9 mouse cellular contexts compared by ENCODE assay signal in the genomic region with DNA sequence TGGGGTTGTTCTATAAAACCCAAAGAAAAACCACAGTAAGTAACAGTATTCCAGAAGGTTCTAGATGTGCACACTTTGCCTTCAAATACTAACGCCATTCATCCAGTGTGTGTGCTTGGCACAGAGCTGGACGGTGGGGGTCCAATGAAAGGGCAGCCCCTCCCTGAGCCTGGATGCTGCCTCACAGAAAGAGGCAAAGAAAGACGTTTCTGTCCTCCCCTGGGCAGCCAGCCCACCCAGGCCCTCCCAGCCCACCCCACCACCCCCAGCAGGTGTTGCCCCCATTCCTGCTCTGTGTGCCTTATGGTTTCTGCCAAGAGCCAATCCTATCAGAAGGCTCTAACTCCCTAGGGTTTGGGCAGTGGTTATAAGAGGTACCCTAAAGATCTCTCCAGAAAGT. TPM values are rescaled to one million over a fixed set of nuclear protein-coding genes. Genes with fewer than 3 reads are reported as not detected.
DNase-seq lines count a peak whose midpoint lies in the region; ATAC-seq and TF ChIP-seq lines count a peak whose summit lies in the region.
"Had no signal": no experiment of that assay in that cellular context is flagged by ENCODE, and none has a peak within 500 bp of the region (broad histone marks: within the 10 kb centered on the region; RNA-seq: fewer than 3 reads in every experiment).

No protein-coding gene starts in this region.

- no peak for TF ChIP-seq CTCF in forebrain, postnatal 0 days (IDR thresholded peaks at IDR 0.05; ENCODE audit: low read depth)

- H3K36me3 ChIP-seq in hindbrain, embryonic 12.5 days, result no peaks in the 10 kb centered on the region
- no peaks in the 10 kb centered on the region for H3K36me3 ChIP-seq in hindbrain, embryonic 14.5 days (replicated peaks; ENCODE audit: control insufficient read depth, insufficient read depth)
- H3K36me3 ChIP-seq in midbrain, embryonic 15.5 days (replicated peaks), result no peaks in the 10 kb centered on the region
- no peaks in the 10 kb centered on the region for H3K36me3 ChIP-seq in midbrain, embryonic 10.5 days
- H3K36me3 ChIP-seq in forebrain, postnatal 0 days (ENCODE audit: insufficient read depth), result no peaks in the 10 kb centered on the region
- H3K36me3 ChIP-seq in stomach, embryonic 15.5 days, result no peaks in the 10 kb centered on the region

- peaks cover 51% of the 10 kb centered on the region for H3K4me1 ChIP-seq in hindbrain, embryonic 12.5 days
- peaks cover 23% of the 10 kb centered on the region for H3K4me1 ChIP-seq in hindbrain, embryonic 14.5 days (replicated peaks; ENCODE audit: control insufficient read depth, insufficient read depth, low read length)
- H3K4me1 ChIP-seq in midbrain, embryonic 15.5 days, result peaks cover 39% of the 10 kb centered on the region
- H3K4me1 ChIP-seq in midbrain, embryonic 10.5 days, result peaks cover 61% of the 10 kb centered on the region
- peaks cover 30% of the 10 kb centered on the region for H3K4me1 ChIP-seq in forebrain, postnatal 0 days (ENCODE audit: insufficient read depth)
- H3K4me1 ChIP-seq in stomach, embryonic 15.5 days, result peaks cover 45% of the 10 kb centered on the region

- no peak for DNase-seq in hindbrain, embryonic 14.5 days (ENCODE audit: low spot score)
- no peak for DNase-seq in midbrain, embryonic 10.5 days (ENCODE audit: low spot score)
- peak; percentile 40 for DNase-seq in forebrain, postnatal 0 days
- DNase-seq in thymus, postnatal 14 days, result no peak
- DNase-seq in layer of hippocampus, postnatal 14 days (ENCODE audit: low spot score in 2 of 2), result no peak
- DNase-seq: adrenal gland, postnatal 14 days had no signal

- H3K9me3 ChIP-seq in hindbrain, embryonic 12.5 days (replicated peaks), result no peaks in the 10 kb centered on the region
- H3K9me3 ChIP-seq in hindbrain, embryonic 14.5 days (ENCODE audit: control insufficient read depth, low read length), result no peaks in the 10 kb centered on the region
- H3K9me3 ChIP-seq in midbrain, embryonic 15.5 days, result no peaks in the 10 kb centered on the region
- H3K9me3 ChIP-seq in midbrain, embryonic 10.5 days (replicated peaks), result no peaks in the 10 kb centered on the region
- H3K9me3 ChIP-seq in forebrain, postnatal 0 days (ENCODE audit: low read length), result no peaks in the 10 kb centered on the region
- no peaks in the 10 kb centered on the region for H3K9me3 ChIP-seq in stomach, embryonic 15.5 days

- 0 out of 2 replicates have a peak overlapping the region, but pooled peaks have one; percentile 97 for H3K4me2 ChIP-seq in hindbrain, embryonic 12.5 days (replicated peaks)
- H3K4me2 ChIP-seq in hindbrain, embryonic 14.5 days (replicated peaks), result no peak overlapping the region
- H3K4me2 ChIP-seq in midbrain, embryonic 15.5 days, result no peak overlapping the region
- H3K4me2 ChIP-seq in forebrain, postnatal 0 days (ENCODE audit: low read depth), result no peak overlapping the region
- peak overlapping the region; percentile 80; the same call in 1 of the 2 replicates for H3K4me2 ChIP-seq in stomach, embryonic 15.5 days

- H3K4me3 ChIP-seq in hindbrain, embryonic 12.5 days, result no peak overlapping the region
- H3K4me3 ChIP-seq in hindbrain, embryonic 14.5 days (replicated peaks; ENCODE audit: low read length), result no peak overlapping the region
- no peak overlapping the region for H3K4me3 ChIP-seq in midbrain, embryonic 15.5 days
- no peak overlapping the region for H3K4me3 ChIP-seq in midbrain, embryonic 10.5 days
- H3K4me3 ChIP-seq in forebrain, postnatal 0 days (ENCODE audit: low read depth, low read length), result no peak overlapping the region
- no peak overlapping the region for H3K4me3 ChIP-seq in stomach, embryonic 15.5 days (replicated peaks)

- H3K9ac ChIP-seq in hindbrain, embryonic 12.5 days, result no peak overlapping the region
- H3K9ac ChIP-seq in hindbrain, embryonic 14.5 days, result no peak overlapping the region
- H3K9ac ChIP-seq in midbrain, embryonic 15.5 days, result no peak overlapping the region
- 0 out of 2 replicates have a peak overlapping the region, but pooled peaks have one; percentile 78 for H3K9ac ChIP-seq in forebrain, postnatal 0 days
- no peak overlapping the region; the same call in 1 of the 2 replicates for H3K9ac ChIP-seq in stomach, embryonic 15.5 days

- peaks cover 47% of the 10 kb centered on the region for H3K27me3 ChIP-seq in hindbrain, embryonic 12.5 days
- H3K27me3 ChIP-seq in hindbrain, embryonic 14.5 days (ENCODE audit: control insufficient read depth, insufficient read depth, low read length), result peaks cover 4% of the 10 kb centered on the region; the same call in 1 of the 2 replicates
- H3K27me3 ChIP-seq in midbrain, embryonic 15.5 days (replicated peaks), result no peaks in the 10 kb centered on the region
- H3K27me3 ChIP-seq in midbrain, embryonic 10.5 days (ENCODE audit: low read depth, poor library complexity, severe bottlenecking), result peaks cover 52% of the 10 kb centered on the region
- H3K27me3 ChIP-seq in forebrain, postnatal 0 days (ENCODE audit: insufficient read depth, low read length), result no peaks in the 10 kb centered on the region
- no peaks in the 10 kb centered on the region for H3K27me3 ChIP-seq in stomach, embryonic 15.5 days (replicated peaks)

- ATAC-seq in hindbrain, embryonic 12.5 days (ENCODE audit: low FRiP score), result no peak
- no peak; the same call in 1 of the 2 replicates for ATAC-seq in hindbrain, embryonic 14.5 days (ENCODE audit: low FRiP score)
- ATAC-seq in midbrain, embryonic 15.5 days (replicated peaks), result 0 out of 2 replicates have a peak, but pooled peaks have one; percentile 21
- peak; percentile 25 for ATAC-seq in forebrain, postnatal 0 days
- no peak for ATAC-seq in stomach, embryonic 15.5 days (ENCODE audit: insufficient read depth, low FRiP score, low read depth)

- H3K27ac ChIP-seq in hindbrain, embryonic 12.5 days, result no peak overlapping the region
- no peak overlapping the region for H3K27ac ChIP-seq in hindbrain, embryonic 14.5 days
- H3K27ac ChIP-seq in midbrain, embryonic 15.5 days, result peak overlapping the region; percentile 63; the same call in 1 of the 2 replicates
- H3K27ac ChIP-seq in midbrain, embryonic 10.5 days (replicated peaks), result no peak overlapping the region; the same call in 1 of the 2 replicates
- H3K27ac ChIP-seq in forebrain, postnatal 0 days (ENCODE audit: low read depth, low read length), result peak overlapping the region; percentile 82; the same call in 1 of the 2 replicates
- peak overlapping the region; percentile 99 for H3K27ac ChIP-seq in stomach, embryonic 15.5 days

- WGBS in hindbrain, embryonic 12.5 days, result 27% methylated on average over 3 of the region's 3 CpGs
- 21% methylated on average over 3 of the region's 3 CpGs for WGBS in hindbrain, embryonic 14.5 days
- 31% methylated on average over 3 of the region's 3 CpGs for WGBS in midbrain, embryonic 15.5 days
- WGBS in midbrain, embryonic 10.5 days, result 50% methylated on average over 3 of the region's 3 CpGs
- 14% methylated on average over 3 of the region's 3 CpGs for WGBS in forebrain, postnatal 0 days
- WGBS in stomach, embryonic 15.5 days, result 46% methylated on average over 3 of the region's 3 CpGs

RNA-seq across cellular contexts. Expression of a gene that starts 28.4 kb away (rescaled TPM):
- polyA plus RNA-seq in hindbrain, embryonic 12.5 days (2016; fragmentation: Nextera tagmentation; extraction: Ambion mirVana), result 14.8 and 15.0 TPM in 2 replicates
- 15.9 and 16.5 TPM in 2 replicates for polyA plus RNA-seq in hindbrain, embryonic 14.5 days (2014; fragmentation: Nextera tagmentation; extraction: Ambion mirVana)
- polyA plus RNA-seq in midbrain, embryonic 15.5 days (2015; fragmentation: Nextera tagmentation; extraction: Ambion mirVana), result 12.2 and 13.3 TPM in 2 replicates
- polyA plus RNA-seq in midbrain, embryonic 10.5 days (2016; fragmentation: Nextera tagmentation; extraction: Ambion mirVana), result 16.9 and 17.7 TPM in 2 replicates
- 11.8 and 13.7 TPM in 2 replicates for total RNA-seq in forebrain, postnatal 0 days (2014; rRNA removed)
- 14.6 and 16.7 TPM in 2 replicates for polyA plus RNA-seq in forebrain, postnatal 0 days (2015; fragmentation: Nextera tagmentation; extraction: Ambion mirVana)
- polyA plus RNA-seq in stomach, embryonic 15.5 days (2015; fragmentation: Nextera tagmentation; extraction: Ambion mirVana), result 17.9 and 18.2 TPM in 2 replicates
- total RNA-seq in layer of hippocampus, postnatal 14 days (2021), result 1 to 10 TPM; 8.9 to 9.2 TPM

RNA-seq across cellular contexts. Expression of a gene that starts 49.0 kb away (rescaled TPM):
- polyA plus RNA-seq in hindbrain, embryonic 12.5 days (2016; fragmentation: Nextera tagmentation; extraction: Ambion mirVana), result 50.5 and 51.1 TPM in 2 replicates
- 22.9 and 25.0 TPM in 2 replicates for polyA plus RNA-seq in hindbrain, embryonic 14.5 days (2014; fragmentation: Nextera tagmentation; extraction: Ambion mirVana)
- 16.5 and 18.6 TPM in 2 replicates for polyA plus RNA-seq in midbrain, embryonic 15.5 days (2015; fragmentation: Nextera tagmentation; extraction: Ambion mirVana)
- 36.8 and 39.3 TPM in 2 replicates for polyA plus RNA-seq in midbrain, embryonic 10.5 days (2016; fragmentation: Nextera tagmentation; extraction: Ambion mirVana)
- total RNA-seq in forebrain, postnatal 0 days (2014; rRNA removed), result 45.9 and 56.0 TPM in 2 replicates
- polyA plus RNA-seq in forebrain, postnatal 0 days (2015; fragmentation: Nextera tagmentation; extraction: Ambion mirVana), result 12.8 and 14.4 TPM in 2 replicates
- polyA plus RNA-seq in stomach, embryonic 15.5 days (2015; fragmentation: Nextera tagmentation; extraction: Ambion mirVana), result 57.0 and 63.2 TPM in 2 replicates
- 10 to 100 TPM; 90.7 to 93.6 TPM for total RNA-seq in layer of hippocampus, postnatal 14 days (2021)

Comparison
In these comparisons a context has a peak if more than half of its experiments do, and no peak if none do; other contexts are left out.
1. H3K27ac ChIP-seq: peak in midbrain, embryonic 15.5 days (single experiment), forebrain, postnatal 0 days (single experiment) and stomach, embryonic 15.5 days (single experiment); none in hindbrain, embryonic 12.5 days (single experiment), hindbrain, embryonic 14.5 days (single experiment) and midbrain, embryonic 10.5 days (single experiment).
2. H3K4me2 ChIP-seq: peak in hindbrain, embryonic 12.5 days (single experiment) and stomach, embryonic 15.5 days (single experiment); none in hindbrain, embryonic 14.5 days (single experiment), midbrain, embryonic 15.5 days (single experiment) and forebrain, postnatal 0 days (single experiment).
3. ATAC-seq: peak in midbrain, embryonic 15.5 days (single experiment) and forebrain, postnatal 0 days (single experiment); none in hindbrain, embryonic 12.5 days (single experiment), hindbrain, embryonic 14.5 days (single experiment) and stomach, embryonic 15.5 days (single experiment).